Mouse (Mus musculus) E14TG2a.4 (cell line): ENCODE data around the gene Gm13694.

ENCODE experiments used
- CTCF ChIP-seq: conservative IDR thresholded peaks from 2 replicates; pipeline ENCODE4 v1.5.1; 2014; ENCODE audit warnings: low read length
- NANOG ChIP-seq: IDR thresholded peaks from 2 replicates; pipeline ENCODE4 v1.6.1; 2014; ENCODE audit warnings: borderline replicate concordance, low read length, mixed read lengths
- POU5F1 ChIP-seq: IDR thresholded peaks from 2 replicates; pipeline ENCODE4 v1.6.1; 2014; ENCODE audit warnings: low read length, borderline replicate concordance

GRCm38 (mm10) chr2:83941378-83941777 lies 37.4 kb upstream of the Gm13694 start:
- no peak for TF ChIP-seq CTCF
- TF ChIP-seq POU5F1 = no peak
- no peak for TF ChIP-seq NANOG
